Mouse (Mus musculus): ENCODE results near the gene Gzmc. TPM values are rescaled to one million over a fixed set of nuclear protein-coding genes. Genes with fewer than 3 reads are reported as not detected.
"Not testable (repeated sequence)": the region's sequence is repeated elsewhere in the genome, so short reads cannot be mapped to it uniquely, and the experiment has no call there.

Gene Gzmc
- total RNA-seq (2014; rRNA removed; ENCODE audit: low replicate concordance), result not detected in 2 replicates
- not detected in 2 replicates for polyA plus RNA-seq (2015; fragmentation: Nextera tagmentation; extraction: Ambion mirVana)

DNA sequence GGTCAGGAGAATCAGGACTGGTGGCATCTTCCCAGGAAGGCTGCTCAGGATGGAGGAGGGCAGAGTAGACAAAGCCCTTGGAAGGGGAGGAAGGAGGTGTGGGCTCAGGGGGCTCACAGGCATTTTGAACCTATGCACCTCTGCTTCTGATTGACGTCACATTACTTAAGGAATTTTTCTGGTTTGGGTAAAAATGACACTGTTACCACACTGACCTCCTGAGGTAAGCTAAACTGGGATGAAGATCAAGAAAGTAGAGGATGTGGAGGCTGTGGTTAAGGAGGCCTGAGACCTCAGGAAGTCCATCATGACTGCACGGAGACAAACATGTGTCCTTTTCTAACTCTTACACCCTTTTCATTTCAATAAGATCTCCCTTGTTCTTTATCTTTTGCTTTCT is at the start of gene Gzmc:
Gzmc (minus strand) TSS at position 101 of the 400 bp plus-strand sequence.
- no peak for TF ChIP-seq CTCF (IDR thresholded peaks at IDR 0.05; ENCODE audit: low read depth)
- TF ChIP-seq EP300 (IDR thresholded peaks at IDR 0.05; ENCODE audit: low read depth), result no peak
- H3K36me3 ChIP-seq (replicated peaks; ENCODE audit: control insufficient read depth, insufficient read depth, low read length), result no peaks in the 10 kb centered on the region
- no peak for ATAC-seq (ENCODE audit: insufficient read depth, low read depth)

DNA sequence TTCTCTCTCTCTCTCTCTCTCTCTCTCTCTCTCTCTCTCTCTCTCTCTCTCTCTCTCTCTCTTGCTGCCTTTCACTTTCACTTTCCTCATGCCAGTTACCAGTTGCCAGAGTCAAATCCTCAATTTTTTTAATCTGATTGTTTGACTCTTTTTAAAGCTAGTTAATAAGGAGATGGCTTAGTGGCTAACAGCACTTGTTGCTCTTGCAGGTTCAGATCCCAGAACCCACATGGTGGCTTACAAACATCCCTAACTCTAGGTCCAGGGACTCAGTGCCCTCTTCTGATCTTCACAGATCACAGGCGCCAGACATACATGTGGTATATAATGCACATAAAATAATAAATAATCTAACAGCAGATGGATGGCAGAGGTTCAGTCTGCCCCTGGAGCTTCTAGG is 49.4 kb upstream of the Gzmc start:
- H3K9me3 ChIP-seq (replicated peaks; ENCODE audit: control insufficient read depth, low read length), result no peaks in the 10 kb centered on the region
- H3K27ac ChIP-seq (ENCODE audit: low read depth), result no peak overlapping the region
- WGBS, result 73% methylated on average over 1 of the region's 1 CpGs
- no peak overlapping the region for H3K9ac ChIP-seq (replicated peaks; ENCODE audit: low read depth, low read length)
- H3K27me3 ChIP-seq (ENCODE audit: control insufficient read depth, insufficient read depth, low read length), result no peaks in the 10 kb centered on the region
- TF ChIP-seq EP300 (IDR thresholded peaks at IDR 0.05; ENCODE audit: low read depth) (no peak), CTCF (IDR thresholded peaks at IDR 0.05; ENCODE audit: low read depth) (no peak)
- H3K4me2 ChIP-seq (ENCODE audit: low read depth, low read length), result no peak overlapping the region
- H3K36me3 ChIP-seq (replicated peaks; ENCODE audit: control insufficient read depth, insufficient read depth, low read length), result no peaks in the 10 kb centered on the region
- H3K4me1 ChIP-seq (ENCODE audit: control insufficient read depth, insufficient read depth), result no peaks in the 10 kb centered on the region
- ATAC-seq (ENCODE audit: insufficient read depth, low read depth) (no peak), DNase-seq (ENCODE audit: low spot score) (no peak)
- no peak overlapping the region for H3K4me3 ChIP-seq (ENCODE audit: low read depth, low read length)

More for the DNA sequence above, at the start of gene Gzmc:
- 73% methylated on average over 2 of the region's 2 CpGs for WGBS
- DNase-seq (ENCODE audit: low spot score), result no peak
- Histone ChIP-seq H3K9ac (replicated peaks; ENCODE audit: low read depth, low read length) (no peak within 1 kb of the TSS), H3K4me3 (ENCODE audit: low read depth, low read length) (no peak within 1 kb of the TSS), H3K27me3 (ENCODE audit: control insufficient read depth, insufficient read depth, low read length) (no peaks in the 10 kb centered on the region), H3K27ac (ENCODE audit: low read depth) (no peak within 1 kb of the TSS), H3K4me1 (ENCODE audit: control insufficient read depth, insufficient read depth) (no peaks in the 10 kb centered on the region), H3K4me2 (ENCODE audit: low read depth, low read length) (no peak within 1 kb of the TSS), H3K9me3 (replicated peaks; ENCODE audit: control insufficient read depth, low read length) (no peaks in the 10 kb centered on the region)

DNA sequence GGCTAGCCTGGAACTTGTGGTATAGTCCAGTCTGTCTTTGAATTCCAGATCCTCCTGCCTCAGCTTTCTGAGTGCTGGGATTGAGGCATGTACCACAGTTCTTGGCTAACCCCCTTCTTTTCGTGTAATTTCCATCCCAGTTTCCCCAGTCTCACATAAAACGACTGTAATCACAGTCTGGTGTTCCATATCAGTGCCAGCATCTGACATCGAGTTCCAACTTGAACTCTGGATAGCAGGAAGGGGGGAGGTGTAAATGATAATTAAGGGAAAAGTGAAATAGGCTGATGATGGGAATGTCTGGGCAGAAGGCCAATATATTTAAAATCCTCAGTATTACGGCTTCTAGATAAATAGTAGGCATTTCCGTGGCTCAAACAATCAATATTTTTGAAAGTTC is 46.6 kb upstream of the Gzmc start:
- 41% methylated on average over 5 of the region's 5 CpGs for WGBS
- no peak overlapping the region for H3K27ac ChIP-seq (ENCODE audit: low read depth)
- no peaks in the 10 kb centered on the region for H3K27me3 ChIP-seq (ENCODE audit: control insufficient read depth, insufficient read depth, low read length)
- DNase-seq (ENCODE audit: low spot score) (no peak), ATAC-seq (ENCODE audit: insufficient read depth, low read depth) (no peak)
- no peaks in the 10 kb centered on the region for H3K9me3 ChIP-seq (replicated peaks; ENCODE audit: control insufficient read depth, low read length)
- no peaks in the 10 kb centered on the region for H3K4me1 ChIP-seq (ENCODE audit: control insufficient read depth, insufficient read depth)
- no peak overlapping the region for H3K9ac ChIP-seq (replicated peaks; ENCODE audit: low read depth, low read length)
- H3K4me2 ChIP-seq (ENCODE audit: low read depth, low read length), result no peak overlapping the region
- TF ChIP-seq EP300 (IDR thresholded peaks at IDR 0.05; ENCODE audit: low read depth) (no peak), CTCF (IDR thresholded peaks at IDR 0.05; ENCODE audit: low read depth) (no peak)
- H3K4me3 ChIP-seq (ENCODE audit: low read depth, low read length), result no peak overlapping the region
- H3K36me3 ChIP-seq (replicated peaks; ENCODE audit: control insufficient read depth, insufficient read depth, low read length), result no peaks in the 10 kb centered on the region

DNA sequence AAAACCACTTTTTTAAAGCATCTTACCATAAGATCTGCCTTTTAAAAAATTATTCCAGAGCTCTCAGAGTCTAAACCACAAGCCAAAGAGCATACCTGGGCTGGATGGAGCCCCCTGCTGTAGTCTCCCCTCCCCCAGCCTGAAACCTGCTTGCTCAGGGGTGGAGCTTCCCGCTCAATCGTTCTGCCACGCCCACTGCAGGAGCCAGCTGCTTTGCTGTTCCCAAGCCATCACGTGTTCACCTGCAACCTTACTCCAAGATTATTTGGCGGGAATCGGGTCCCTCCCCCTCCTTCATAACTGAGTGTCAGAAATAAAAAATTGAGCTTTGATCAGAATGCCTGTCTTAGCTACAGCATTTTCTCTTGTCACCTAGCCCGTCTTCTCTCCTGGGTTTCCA is 44.2 kb upstream of the Gzmc start:
- not testable (repeated sequence) for DNase-seq (ENCODE audit: low spot score); ATAC-seq (ENCODE audit: insufficient read depth, low read depth); H3K27ac ChIP-seq (ENCODE audit: low read depth); H3K9ac ChIP-seq (replicated peaks; ENCODE audit: low read depth, low read length); H3K4me3 ChIP-seq (ENCODE audit: low read depth, low read length); H3K4me2 ChIP-seq (ENCODE audit: low read depth, low read length); H3K36me3 ChIP-seq (replicated peaks; ENCODE audit: control insufficient read depth, insufficient read depth, low read length); H3K9me3 ChIP-seq (replicated peaks; ENCODE audit: control insufficient read depth, low read length); H3K4me1 ChIP-seq (ENCODE audit: control insufficient read depth, insufficient read depth); H3K27me3 ChIP-seq (ENCODE audit: control insufficient read depth, insufficient read depth, low read length)
- WGBS, result 37% methylated on average over 7 of the region's 7 CpGs

DNA sequence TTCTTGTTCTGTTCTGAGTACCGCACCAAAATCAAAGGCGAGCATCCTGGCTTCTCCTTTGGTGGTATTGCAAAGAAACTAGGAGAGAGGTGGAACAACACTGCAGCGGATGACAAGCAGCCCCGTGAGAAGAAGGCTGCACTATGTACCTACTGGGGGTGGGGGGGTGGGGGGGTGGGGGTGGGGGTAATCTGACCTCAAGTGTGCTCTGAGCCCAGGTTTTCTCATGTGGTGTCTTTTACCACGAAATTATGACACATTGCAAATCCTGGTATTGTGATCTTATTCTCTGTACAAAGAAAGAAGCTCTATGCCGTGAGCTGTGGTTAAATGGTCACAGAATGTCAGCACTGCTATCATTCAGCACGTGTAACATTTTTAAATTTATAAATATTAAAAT is 41.6 kb upstream of the Gzmc start:
- not testable (repeated sequence) for H3K4me3 ChIP-seq (ENCODE audit: low read depth, low read length); H3K4me1 ChIP-seq (ENCODE audit: control insufficient read depth, insufficient read depth); H3K27me3 ChIP-seq (ENCODE audit: control insufficient read depth, insufficient read depth, low read length); DNase-seq (ENCODE audit: low spot score); H3K36me3 ChIP-seq (replicated peaks; ENCODE audit: control insufficient read depth, insufficient read depth, low read length); ATAC-seq (ENCODE audit: insufficient read depth, low read depth); H3K27ac ChIP-seq (ENCODE audit: low read depth); H3K4me2 ChIP-seq (ENCODE audit: low read depth, low read length); H3K9me3 ChIP-seq (replicated peaks; ENCODE audit: control insufficient read depth, low read length); H3K9ac ChIP-seq (replicated peaks; ENCODE audit: low read depth, low read length)
- 75% methylated on average over 7 of the region's 7 CpGs for WGBS

DNA sequence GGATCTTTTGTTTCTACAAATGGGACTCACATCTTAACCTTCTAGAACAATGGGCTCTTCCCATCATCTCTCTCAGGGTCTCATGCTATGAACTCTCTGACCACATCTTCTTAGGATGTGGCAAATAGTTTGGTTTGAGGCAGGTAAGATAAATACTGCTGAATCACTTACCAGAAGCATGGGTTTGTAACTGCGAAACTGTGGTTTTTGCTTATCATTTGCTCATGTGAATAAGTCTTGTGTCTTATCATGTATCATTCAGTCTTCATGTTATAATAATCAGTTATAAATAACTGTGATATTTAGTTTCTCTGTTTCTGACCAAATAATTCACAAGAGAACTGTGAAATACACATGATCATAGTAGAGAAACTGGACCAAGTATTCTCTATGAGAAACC is 31.7 kb upstream of the Gzmc start:
- Histone ChIP-seq H3K9ac (replicated peaks; ENCODE audit: low read depth, low read length) (no peak overlapping the region), H3K4me2 (ENCODE audit: low read depth, low read length) (no peak overlapping the region), H3K4me1 (ENCODE audit: control insufficient read depth, insufficient read depth) (no peaks in the 10 kb centered on the region), H3K27me3 (ENCODE audit: control insufficient read depth, insufficient read depth, low read length) (no peaks in the 10 kb centered on the region), H3K4me3 (ENCODE audit: low read depth, low read length) (no peak overlapping the region), H3K9me3 (replicated peaks; ENCODE audit: control insufficient read depth, low read length) (no peaks in the 10 kb centered on the region), H3K27ac (ENCODE audit: low read depth) (no peak overlapping the region), H3K36me3 (replicated peaks; ENCODE audit: control insufficient read depth, insufficient read depth, low read length) (no peaks in the 10 kb centered on the region)
- TF ChIP-seq EP300 (IDR thresholded peaks at IDR 0.05; ENCODE audit: low read depth) (no peak), CTCF (IDR thresholded peaks at IDR 0.05; ENCODE audit: low read depth) (no peak)
- DNase-seq (ENCODE audit: low spot score) (no peak), ATAC-seq (ENCODE audit: insufficient read depth, low read depth) (no peak)
- 78% methylated on average over 1 of the region's 1 CpGs for WGBS
